Mouse (Mus musculus) ovary, postnatal 36 days (tissue): ENCODE measurements around the gene Endog.
"Not testable (repeated sequence)": the region's sequence is repeated elsewhere in the genome, so short reads cannot be mapped to it uniquely, and the experiment has no call there.

Source experiments
- DNase-seq: peaks from one replicate; pipeline ENCODE4 v3.0.0; 2022; ENCODE audit warnings: low spot score, mixed read lengths

Gene Endog

DNA sequence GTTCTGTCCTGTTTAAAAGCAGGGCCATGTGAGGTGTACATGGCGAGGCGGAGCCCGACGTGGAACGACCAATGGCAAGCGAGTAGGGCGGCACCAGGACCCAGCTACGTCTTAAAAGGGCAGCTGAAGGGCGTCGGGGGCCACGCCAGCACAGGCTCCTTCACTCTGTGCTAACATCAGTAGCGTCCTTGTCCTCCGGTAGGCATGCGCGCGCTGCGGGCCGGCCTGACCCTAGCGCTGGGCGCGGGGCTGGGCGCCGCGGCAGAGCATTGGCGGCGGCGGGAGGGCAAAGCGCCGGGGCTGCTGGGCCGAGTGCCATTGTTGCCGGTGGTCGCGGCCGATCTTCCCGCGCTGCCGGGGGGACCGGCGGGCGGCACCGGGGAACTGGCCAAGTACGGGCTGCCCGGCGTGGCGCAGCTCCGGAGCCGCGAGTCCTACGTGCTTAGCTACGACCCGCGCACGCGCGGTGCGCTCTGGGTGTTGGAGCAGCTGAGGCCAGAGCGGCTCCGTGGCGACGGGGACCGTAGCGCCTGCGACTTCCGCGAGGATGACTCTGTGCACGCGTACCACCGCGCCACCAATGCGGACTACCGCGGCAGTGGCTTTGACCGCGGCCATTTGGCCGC, at the start of gene Endog:
Gene Endog, plus strand, starts transcription at position 123 of the 626 bp plus-strand sequence.
- DNase-seq: peak; percentile 85

DNA sequence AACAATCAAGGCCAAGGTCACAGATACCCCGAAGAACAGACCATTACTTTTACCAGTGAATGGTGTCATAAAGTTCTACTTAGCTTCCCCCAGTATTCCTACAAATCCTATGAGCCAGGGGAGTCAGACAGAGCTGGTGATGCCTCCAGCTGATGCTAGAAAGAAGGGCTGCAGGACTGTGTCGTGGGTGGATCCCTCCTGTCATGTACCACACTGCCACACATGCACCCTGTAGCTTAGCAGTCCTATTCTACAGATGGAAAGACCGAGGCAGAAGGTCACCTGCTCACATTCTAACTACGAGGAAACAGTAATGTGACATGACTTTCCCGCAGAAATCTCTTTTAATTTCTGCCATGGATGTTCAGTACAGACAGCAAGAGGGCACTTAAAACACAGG, 48.5 kb upstream of the Endog start:
- DNase-seq: no peak

DNA sequence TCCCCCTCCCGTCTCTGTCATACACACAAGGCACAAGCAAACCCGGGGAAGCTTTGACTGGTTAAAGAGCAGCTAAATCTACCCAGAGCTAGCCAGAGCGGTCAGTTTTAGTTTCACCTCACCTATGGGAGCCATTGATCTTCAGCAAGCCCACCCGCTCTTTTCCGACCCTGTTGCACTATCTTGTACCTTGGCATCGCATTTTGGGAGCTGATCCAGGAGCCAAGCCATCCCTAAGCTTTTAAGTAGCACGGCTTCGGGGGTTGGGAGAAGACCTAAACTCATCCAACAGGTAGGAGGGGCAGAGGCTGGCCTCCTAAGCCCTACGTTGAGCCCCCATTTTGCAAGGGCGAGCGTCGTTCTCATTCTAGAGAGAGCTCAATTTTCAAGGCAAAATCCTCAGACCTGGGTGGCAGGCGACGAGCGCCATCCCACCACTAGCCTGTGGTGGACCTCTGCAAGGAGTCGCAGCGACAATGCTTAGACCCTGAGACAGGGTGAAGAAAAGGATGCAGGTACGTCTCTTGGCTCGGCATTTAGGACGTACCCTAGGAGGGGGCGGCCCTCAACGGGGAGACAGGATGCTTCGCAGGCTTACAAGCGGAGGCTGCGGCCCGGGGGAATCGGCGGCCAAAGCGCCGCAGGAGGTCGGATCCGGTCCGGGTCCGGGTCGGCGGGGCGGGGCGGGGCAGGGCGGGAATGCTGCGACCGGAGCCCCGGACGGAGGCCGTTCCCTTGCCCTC, 47.4 kb upstream of the Endog start:
- no peak for DNase-seq

DNA sequence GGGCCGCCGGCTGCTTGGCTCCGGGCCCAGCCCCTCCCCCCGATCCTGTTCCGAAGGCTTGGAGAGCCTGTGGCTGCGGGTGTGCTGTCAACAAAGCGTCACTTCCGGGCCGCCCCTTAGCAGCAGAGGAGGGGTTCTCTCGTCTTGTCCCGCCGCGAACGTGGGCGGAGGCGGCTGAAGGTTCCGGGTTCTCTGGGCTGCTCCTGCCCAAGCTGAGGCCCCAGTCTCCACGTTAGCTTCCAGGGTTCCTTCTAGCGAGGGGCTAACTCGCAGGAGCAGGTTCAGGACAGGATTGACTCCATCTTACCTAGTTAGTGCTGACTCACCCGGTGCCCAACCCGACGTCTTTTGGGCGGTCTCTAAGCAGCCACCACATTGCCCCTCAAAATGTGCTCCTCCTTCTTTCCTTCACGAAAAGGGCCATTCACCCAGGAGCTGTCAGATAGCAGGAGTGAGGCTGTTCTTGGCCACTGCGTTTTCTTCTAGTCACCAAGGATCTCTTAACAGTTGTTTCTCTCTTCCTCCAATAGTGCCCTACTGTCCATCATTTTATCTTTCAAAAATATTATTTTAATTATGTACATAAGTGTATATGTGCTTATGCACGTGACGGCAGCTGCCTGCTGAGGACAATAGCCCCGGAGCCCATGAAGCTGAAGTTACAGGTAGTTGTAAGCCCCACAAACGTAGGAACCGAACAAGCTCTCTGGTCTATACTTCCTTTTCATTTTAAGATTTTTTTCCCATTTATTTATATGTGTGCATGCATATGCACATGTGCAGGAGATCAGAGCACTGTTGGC, 46.6 kb upstream of the Endog start, which contains the start of gene Zer1:
Gene Zer1, minus strand, starts transcription at position 114 of the 803 bp plus-strand sequence.
- peak; percentile 95 for DNase-seq

DNA sequence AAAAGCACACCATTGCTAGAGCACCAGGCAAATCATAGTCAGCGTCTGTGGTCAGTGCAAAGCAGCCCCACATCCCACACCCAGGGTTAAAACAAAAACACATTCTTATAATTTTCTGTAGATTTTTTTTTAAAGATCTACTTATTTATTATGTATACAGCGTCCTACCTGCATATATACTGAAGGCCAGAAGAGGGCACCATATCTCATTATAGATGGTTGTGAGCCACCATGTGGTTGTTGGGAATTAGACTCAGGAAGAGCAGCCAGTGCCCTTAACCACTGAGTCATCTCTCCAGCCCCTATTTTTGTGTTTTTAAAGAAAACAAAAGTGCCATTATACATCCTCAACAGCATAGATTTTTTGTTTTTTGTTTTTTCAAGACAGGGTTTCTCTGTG, 42.5 kb upstream of the Endog start:
- DNase-seq: no peak

DNA sequence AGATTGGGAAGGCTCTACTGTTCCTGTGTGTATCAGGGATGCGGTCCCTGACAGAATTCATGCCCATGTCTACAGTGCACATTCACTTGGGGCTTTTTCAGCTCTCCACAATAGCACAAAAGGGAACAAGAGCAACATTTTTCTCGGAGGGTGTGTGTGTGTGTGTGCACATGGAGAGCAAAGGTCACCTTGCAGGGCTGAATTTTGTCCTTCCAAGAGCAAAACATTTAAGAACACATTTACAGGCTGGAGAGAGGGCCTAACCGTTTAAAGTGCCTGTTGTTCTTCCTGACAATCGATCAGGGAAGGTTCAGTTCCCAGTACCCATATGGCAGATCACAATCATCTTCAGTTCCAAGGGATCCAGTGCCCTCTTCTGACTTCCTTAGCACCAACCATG, 41.1 kb upstream of the Endog start:
- DNase-seq: no peak

DNA sequence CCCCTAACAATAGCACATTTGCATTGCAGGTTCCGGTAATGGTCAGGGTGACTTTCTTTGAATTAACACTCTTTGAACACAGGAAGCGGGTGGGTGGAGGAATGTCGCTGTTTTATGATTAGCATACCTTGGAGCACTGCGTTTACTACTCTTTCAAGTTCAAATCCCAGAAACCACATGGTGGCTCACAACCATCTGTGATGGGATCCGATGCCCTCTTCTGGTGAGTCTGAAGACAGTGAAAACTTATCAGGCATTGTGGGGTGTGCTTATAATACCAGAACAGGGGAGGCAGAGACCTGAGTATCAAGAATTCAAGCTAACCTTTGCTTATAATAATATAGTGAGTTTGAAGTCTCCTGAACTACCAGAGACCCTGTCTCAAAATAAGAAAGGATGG, 40.1 kb upstream of the Endog start:
- DNase-seq: not testable (repeated sequence)

DNA sequence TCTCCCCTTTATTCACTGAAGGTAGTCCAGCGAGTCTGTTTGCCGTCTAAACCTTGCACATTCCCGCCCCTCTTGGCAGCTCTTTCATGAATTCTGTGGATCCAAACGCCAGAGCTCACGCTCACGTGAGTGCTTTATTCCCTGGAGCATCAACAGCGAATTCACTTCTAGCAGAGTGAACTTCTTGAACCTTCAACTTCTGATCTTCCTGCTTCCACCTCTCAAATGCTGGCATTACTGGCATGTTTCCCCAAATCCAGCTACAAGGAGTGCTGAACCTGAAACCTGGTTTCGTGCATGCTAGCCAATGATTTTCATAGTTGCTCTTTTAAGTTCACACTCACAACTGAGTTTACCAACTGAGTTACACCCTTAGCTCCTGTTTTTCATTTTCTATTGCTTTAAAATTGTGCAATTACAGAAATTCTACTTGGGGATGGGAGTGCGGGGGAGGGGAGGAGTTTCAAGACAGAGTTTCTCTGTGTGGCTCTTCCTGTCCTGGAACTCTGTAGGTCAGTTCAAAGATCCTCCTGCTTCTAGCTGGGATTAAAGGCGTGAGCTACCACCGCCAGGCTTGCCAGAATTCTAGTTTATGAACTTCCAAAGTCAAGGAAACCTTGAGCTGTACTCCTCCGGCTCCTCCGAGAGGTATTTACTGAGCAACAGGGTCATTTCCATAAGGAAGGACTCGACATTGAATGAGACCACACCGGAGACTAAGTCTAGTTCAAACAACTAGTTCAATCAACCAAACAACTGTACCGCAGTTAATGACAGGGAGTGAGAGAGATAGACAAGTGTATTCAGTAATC, 38.3 kb upstream of the Endog start:
- no peak for DNase-seq

DNA sequence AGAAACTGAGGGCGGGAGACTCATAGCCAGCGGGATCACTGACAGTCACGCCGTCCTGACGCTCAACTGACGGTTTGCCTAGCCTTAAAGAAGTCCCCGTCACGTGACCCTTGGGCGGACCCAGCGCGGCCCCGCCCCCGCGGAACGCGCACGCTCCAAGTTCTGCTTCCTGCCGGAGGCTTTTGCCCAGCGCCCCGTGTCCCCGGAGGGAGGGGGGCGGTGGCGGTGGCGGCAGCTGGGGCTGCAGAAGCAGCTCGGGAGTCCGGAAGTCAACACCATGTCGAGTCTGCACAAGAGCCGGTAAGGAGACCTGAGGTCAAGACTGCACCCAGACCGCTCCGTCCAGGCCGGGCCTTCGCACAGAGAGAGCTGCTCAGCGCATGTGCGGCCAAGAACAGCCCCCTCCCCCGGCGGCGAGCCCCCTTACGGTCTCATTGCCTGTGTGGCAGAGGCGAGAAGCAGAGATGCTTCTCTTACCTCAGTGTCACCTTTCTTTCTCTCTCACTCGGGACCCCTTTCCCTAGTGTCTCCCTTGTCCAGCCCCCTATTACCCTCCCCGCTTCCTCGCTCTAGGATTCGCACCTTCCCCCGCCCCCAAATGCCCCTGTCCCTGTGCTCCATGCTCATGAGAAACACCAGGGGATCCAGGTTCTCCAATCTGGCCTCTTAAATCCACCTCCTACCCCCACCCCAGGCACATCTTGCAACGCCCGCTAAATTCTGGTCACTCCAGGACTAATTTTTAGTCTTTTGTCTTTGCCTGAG, 37.5 kb upstream of the Endog start, which contains the start of gene Tbc1d13:
Gene Tbc1d13, plus strand, starts transcription at position 134 of the 765 bp plus-strand sequence.
- peak; percentile 98 for DNase-seq

DNA sequence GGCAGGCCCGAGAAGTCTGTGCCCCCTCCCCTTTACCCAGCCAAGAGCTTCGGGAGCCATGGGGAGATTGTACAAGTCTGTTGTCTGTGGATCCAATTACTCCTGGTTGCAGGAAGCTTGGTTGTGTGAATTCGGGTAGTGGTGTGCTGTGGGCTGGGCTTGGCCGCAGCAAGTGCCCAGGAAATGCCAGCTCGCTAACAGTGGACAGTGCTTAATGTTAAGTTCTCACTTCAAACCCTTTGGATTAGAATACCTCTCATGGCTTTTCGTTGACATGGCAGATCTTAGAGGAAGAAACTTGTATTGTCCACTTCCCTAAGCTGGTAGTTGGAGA, 36.9 kb upstream of the Endog start:
- DNase-seq: no peak

DNA sequence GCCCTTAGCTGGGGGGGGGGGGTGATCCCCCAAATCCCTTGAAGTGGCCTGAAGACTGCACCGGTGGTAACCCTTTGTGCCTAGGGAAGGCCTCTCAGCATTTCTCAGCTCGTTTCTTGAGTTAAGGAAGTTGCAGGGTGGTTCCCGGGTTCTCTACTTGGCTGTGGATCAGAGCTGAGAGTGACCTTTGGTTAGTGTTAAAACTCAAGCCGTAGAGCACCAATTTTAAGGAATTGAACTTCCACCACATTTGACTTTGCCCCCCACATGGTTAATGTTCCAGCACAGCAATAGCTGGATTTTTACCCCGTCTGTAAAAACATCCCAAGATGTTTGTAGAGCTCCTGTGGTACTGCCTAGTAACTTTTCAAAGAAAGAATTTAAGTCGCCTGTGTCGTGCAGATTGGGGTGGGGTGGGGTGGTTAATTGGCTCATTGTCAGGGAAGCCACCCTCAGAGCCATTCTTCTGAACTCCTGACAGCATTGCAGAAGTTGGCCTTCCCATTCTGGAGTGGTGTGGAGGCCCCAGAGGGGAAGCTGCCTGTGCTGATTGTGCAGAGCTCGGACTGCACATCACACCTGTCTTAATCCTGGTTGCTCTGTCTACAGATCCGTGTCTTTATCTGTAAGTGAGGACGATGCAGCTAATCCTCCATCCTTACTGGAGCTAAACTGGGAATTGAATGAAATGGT, 36.2 kb upstream of the Endog start:
- no peak for DNase-seq

DNA sequence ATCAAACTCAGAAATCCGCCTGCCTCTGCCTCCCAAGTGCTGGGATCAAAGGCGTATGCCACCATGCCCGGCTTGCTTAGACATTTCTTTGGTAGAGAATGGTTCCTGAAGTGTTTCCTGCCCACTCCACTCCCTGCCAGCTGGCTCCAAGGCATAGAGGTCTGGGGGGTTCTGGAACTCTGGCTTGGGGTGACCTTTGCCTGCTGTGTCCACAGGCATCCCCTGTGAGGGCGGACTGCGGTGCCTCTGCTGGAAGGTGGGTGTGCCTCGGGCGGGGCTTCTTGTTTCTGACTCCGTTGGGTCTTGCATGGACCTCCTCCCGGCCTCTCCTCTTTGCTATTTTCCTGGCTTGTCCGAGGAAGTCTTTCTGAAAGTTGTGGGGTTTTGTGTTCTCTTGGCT, 34.8 kb upstream of the Endog start:
- DNase-seq: no peak

DNA sequence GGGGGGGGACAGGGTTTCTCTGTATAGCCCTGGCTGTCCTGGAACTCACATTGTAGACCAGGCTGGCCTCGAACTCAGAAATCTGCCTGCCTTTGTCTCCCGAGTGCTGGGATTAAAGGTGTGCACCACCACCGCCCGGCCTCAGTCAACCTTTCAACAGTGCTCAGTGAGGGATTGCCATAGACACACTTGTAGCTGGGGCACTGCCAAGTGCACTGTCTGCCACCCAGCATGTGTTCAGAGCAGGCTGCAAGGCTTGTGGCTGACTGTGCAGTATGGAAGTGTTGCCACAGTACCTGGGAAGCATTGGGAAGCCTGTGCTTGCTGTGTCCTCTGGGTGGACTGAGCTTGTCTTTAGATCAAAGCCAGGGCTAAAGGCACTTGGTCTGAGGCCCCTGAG, 31.3 kb upstream of the Endog start:
- not testable (repeated sequence) for DNase-seq

DNA sequence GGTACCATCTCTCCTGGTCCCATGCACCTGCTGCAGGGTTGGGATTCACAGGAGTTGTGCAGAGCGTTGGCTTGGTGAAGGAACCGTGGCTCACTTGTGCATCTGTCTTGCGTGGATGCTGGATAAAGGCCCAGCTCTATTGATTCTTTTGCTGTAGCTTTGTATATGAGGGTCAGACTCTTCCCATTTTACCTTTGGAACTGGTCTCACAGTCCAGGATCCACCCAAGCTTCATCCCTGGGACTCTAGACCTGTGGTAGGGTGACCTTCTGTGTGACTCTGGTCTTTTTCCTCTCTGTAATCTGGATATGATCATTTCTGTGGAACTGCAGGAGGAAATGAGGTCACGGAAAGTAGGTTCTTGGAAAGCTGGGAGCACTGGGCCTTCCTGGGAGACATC, 26.9 kb upstream of the Endog start:
- DNase-seq: no peak

DNA sequence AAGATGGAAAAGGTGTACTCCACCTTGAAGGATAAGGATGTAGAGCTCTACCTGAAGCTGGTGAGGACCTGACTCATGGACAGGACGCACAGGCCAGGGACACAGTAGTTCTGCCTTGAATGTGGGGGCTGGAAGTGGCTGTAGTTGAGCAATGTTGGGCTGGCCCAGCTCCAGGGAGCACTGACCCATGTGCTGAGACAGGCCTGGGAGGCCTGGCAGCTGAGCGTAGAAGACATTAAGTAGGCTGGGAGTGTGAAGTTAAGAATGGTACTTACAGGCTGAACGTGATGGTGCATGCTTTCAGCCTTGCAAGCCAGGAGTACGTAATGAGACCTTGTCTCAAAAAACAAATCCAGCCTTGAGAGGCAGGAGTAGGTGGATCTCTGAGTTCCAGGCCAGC, 23.8 kb upstream of the Endog start:
- peak; percentile 67 for DNase-seq

DNA sequence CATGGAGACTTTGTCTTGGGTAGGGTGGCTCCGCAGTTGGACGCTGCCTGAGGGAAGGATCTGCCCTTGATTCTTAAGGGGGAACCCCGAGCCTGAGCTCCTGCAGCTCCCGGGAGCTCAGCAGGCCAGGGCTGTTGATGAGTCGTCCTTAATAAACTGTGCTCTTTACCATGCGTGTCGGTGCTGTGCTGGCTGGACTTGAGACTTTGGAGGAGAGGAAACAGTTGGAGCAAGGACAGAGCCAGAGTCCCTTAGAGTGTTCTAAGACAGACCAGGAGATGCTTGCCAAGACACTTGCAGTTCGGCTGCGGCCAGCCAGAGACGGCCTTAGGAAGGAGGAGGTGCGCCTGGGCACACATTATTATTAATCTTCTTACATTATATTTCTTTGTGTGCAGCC, 19.5 kb upstream of the Endog start:
- peak; percentile 26 for DNase-seq

DNA sequence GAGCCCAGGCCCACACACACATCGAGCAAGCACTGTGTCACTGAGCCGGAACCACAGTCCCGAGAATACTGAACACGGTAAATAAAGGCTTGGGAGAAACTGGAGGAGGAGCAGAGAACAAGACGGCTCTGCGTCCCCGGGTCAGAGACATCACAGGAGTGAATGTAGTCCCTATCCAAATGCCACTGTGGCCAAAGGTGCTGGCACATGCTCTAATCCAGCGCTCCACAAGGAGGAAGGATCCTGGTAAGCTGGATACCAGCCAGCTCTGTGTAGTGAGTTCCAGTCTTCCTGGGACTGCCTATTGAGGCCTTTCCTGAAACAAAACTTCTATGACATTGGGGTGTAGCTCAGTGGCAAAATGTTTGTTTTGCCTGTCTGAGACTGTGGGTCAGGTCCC, 18.7 kb upstream of the Endog start:
- DNase-seq: no peak

DNA sequence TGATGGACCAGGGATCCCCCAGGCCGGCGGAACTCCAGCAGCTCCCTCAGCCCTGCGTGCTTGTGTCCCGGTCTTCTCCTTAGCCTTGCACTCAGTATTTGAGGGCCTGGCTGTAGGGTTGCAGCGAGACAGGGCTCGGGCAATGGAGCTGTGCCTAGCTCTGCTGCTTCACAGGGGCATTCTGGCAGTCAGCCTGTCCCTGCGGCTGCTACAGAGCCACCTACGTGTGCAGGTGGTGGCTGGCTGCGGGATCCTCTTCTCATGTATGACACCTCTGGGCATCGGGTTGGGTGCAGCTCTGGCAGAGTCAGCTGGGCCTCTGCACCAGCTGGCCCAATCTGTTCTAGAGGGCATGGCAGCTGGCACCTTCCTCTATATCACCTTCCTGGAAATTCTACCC, 11.4 kb upstream of the Endog start:
- not testable (repeated sequence) for DNase-seq

DNA sequence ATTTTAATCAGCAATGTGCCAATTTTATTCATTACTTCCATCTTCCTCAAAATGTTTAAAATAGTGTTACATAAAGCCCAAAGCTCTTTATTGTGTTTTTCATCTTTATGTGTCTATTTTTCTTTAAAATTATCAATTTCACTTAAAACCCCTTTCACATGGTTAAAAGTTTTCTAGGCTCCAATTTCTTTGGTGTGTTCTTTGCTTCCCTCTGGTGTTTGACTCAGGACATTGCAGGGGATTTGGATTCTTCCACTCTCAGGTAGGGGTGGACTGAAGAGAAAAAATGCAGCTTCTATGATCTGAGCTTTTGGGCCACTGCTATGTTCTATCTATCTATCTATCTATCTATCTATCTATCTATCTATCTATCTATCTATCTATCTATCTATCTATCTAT, 9.5 kb upstream of the Endog start:
- no peak for DNase-seq

DNA sequence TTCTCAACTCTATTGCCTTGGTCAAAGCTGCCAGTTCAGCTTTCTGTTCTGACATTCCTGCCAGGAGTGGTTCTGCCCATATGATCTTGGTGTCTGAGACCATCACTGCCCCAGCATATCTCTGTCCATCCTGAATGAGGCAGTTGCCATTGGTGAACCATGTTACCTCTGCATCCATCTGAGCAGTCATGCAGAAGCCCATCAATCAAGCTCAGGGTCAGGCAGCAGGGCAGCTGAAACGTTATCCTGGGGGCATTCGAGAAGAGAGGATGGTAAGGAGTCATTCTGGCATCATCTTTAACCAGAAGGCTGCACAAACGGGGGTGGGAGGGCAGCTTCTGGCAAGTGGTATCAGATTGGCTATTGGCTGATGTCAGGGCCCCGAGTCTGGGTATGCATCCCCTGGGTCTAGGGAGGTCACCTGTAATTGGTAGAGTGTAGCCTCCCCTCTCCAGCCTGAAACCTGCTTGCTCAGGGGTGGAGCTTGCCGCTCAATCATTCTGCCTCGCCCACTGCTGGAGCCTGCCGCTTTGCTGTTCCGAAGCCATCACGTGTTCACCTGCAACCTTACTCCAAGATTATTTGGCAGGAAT, 6.9 kb upstream of the Endog start:
- DNase-seq: no peak
